Mouse (Mus musculus) gastrocnemius, adult 18-20 months (tissue): ENCODE results near the gene Olfr522. TPM values are rescaled to one million over a fixed set of nuclear protein-coding genes. Genes with fewer than 3 reads are reported as not detected.

Experiments used
- DNase-seq: peaks from one replicate; pipeline ENCODE4 v3.0.0; 2021; ENCODE audit warnings: low spot score
- total RNA-seq, 2 experiments: library from RNA; stranded (reverse); gene quantifications; 2 replicates each; pipeline ENCODE4 v1.2.3; 2021

Gene Olfr522
- total RNA-seq, 2 experiments from 2014 or later: not detected

- peak; percentile 67 for DNase-seq
Observed at GRCm38 (mm10) chr7:140115583-140116328, 48.8 kb downstream of the Olfr522 start, which contains the start of gene Paox. Gene Paox (plus strand): TSS chr7:140115799.

- no peak for DNase-seq
Observed at GRCm38 (mm10) chr7:140111943-140112342, 52.6 kb downstream of the Olfr522 start.

Other genes with a start within 250 kb of the Olfr522 start
- gene Utf1, start 221.0 kb downstream of the Olfr522 start, total RNA-seq: not detected
- gene 6430531B16Rik, start 186.0 kb downstream of the Olfr522 start, total RNA-seq: not detected
- gene Adam8, start 172.2 kb downstream of the Olfr522 start, total RNA-seq: under 1 TPM; 0.30 to 0.47 TPM
- 1 to 10 TPM; 8.3 to 8.6 TPM for gene Zfp511, start 128.4 kb downstream of the Olfr522 start, total RNA-seq
- 10 to 100 TPM; 23.2 to 23.6 TPM for gene Tubgcp2, start 128.1 kb downstream of the Olfr522 start, total RNA-seq
- gene Msx3, start 115.7 kb downstream of the Olfr522 start, total RNA-seq: not detected
- gene Caly, start 82.2 kb downstream of the Olfr522 start, total RNA-seq: under 1 TPM; 0.52 to 0.53 TPM
- gene Prap1, start 71.4 kb downstream of the Olfr522 start, total RNA-seq: not detected
- gene Fuom, start 62.3 kb downstream of the Olfr522 start, total RNA-seq: 10 to 100 TPM; 37.3 to 44.0 TPM
- gene Paox, start 49.0 kb downstream of the Olfr522 start, total RNA-seq: 1 to 10 TPM; 3.2 to 4.0 TPM
- gene Echs1, start 48.3 kb downstream of the Olfr522 start, total RNA-seq: 100 to 1,000 TPM; 138 to 150 TPM
- gene Mtg1, start 27.2 kb downstream of the Olfr522 start, total RNA-seq: 10 to 100 TPM; 27.8 to 30.9 TPM
- under 1 TPM in 1 of 2 experiments, not detected in 1; 0.07 TPM for gene Sprn, start 9.9 kb downstream of the Olfr522 start, total RNA-seq
- gene Olfr523, start 8.5 kb upstream of the Olfr522 start, total RNA-seq: not detected
- not detected for gene Olfr524, start 41.2 kb upstream of the Olfr522 start, total RNA-seq
- not detected for gene Cd163l1, start 53.5 kb upstream of the Olfr522 start, total RNA-seq
- not detected for gene 5830411N06Rik, start 82.5 kb upstream of the Olfr522 start, total RNA-seq
- gene Olfr525, start 156.1 kb upstream of the Olfr522 start, total RNA-seq: not detected
- gene Olfr527, start 169.3 kb upstream of the Olfr522 start, total RNA-seq: not detected
- not detected for gene Olfr60, start 196.9 kb upstream of the Olfr522 start, total RNA-seq
- gene Olfr530, start 211.6 kb upstream of the Olfr522 start, total RNA-seq: not detected
- not detected for gene Olfr531, start 238.2 kb upstream of the Olfr522 start, total RNA-seq